ENCODE assay signal across 9 mouse cellular contexts in the genomic region with DNA sequence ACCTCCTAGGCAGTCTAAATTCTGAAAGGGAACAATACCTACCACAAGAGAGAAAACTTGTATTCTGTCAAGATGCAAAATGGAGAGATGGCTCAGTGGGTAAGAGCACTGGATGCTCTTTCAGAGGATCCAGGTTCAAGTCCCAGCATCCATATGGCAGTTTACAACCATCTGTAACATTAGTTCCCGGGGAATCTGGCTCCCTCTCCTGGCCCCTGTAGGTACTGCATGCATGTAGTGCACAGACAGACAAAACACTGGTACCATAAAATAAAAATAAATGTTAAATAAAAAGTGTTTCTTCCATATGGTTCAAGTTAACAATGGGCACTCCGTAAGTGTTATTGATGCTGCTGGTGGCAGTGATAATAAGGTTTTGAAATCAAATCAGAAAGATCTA. TPM values are rescaled to one million over a fixed set of nuclear protein-coding genes. Genes with fewer than 3 reads are reported as not detected.
DNase-seq lines count a peak whose midpoint lies in the region; ATAC-seq and TF ChIP-seq lines count a peak whose summit lies in the region.
"Had no signal": no experiment of that assay in that cellular context is flagged by ENCODE, and none has a peak within 500 bp of the region (broad histone marks: within the 10 kb centered on the region; RNA-seq: fewer than 3 reads in every experiment).

No protein-coding gene starts in this region.

- TF ChIP-seq CTCF in heart, adult 2 months (IDR thresholded peaks at IDR 0.05), result peak; percentile 68

- no peak for ATAC-seq in intestine, embryonic 15.5 days
- ATAC-seq in forebrain, embryonic 11.5 days (replicated peaks; ENCODE audit: low FRiP score), result no peak

- no peak overlapping the region for H3K4me3 ChIP-seq in heart, adult 2 months
- H3K4me3 ChIP-seq in intestine, embryonic 15.5 days (replicated peaks), result no peak overlapping the region
- no peak overlapping the region for H3K4me3 ChIP-seq in forebrain, embryonic 11.5 days (ENCODE audit: low read depth, low read length)

- intact Hi-C loops in heart, adult 2 months (cut with DNase I), result no loop called here
- intact Hi-C loops in heart, postnatal 14 days (cut with DNase I), result no loop called here

- no peaks in the 10 kb centered on the region for H3K79me2 ChIP-seq in heart, adult 2 months (replicated peaks; ENCODE audit: control insufficient read depth, insufficient read depth, low read length)

- WGBS in heart, adult 2 months, result 78% methylated on average over 2 of the region's 2 CpGs
- 80% methylated on average over 2 of the region's 2 CpGs for WGBS in intestine, embryonic 15.5 days
- 81% methylated on average over 2 of the region's 2 CpGs for WGBS in forebrain, embryonic 11.5 days

- no peak for TF ChIP-seq EP300 in heart, adult 2 months (IDR thresholded peaks at IDR 0.05; ENCODE audit: insufficient read depth, low read depth, low read length)

- H3K9ac ChIP-seq in heart, adult 2 months (ENCODE audit: low read depth, low read length), result no peak overlapping the region
- no peak overlapping the region for H3K9ac ChIP-seq in intestine, embryonic 15.5 days
- no peak overlapping the region for H3K9ac ChIP-seq in forebrain, embryonic 11.5 days (ENCODE audit: low read length)

- no peak overlapping the region for H3K27ac ChIP-seq in heart, adult 2 months
- no peak overlapping the region for H3K27ac ChIP-seq in intestine, embryonic 15.5 days
- H3K27ac ChIP-seq in forebrain, embryonic 11.5 days (ENCODE audit: low read depth, low read length), result no peak overlapping the region

- no peak overlapping the region for H3K4me2 ChIP-seq in intestine, embryonic 15.5 days (replicated peaks)
- no peak overlapping the region for H3K4me2 ChIP-seq in forebrain, embryonic 11.5 days (ENCODE audit: low read depth, low read length, severe bottlenecking)

- H3K27me3 ChIP-seq in heart, adult 2 months (ENCODE audit: control insufficient read depth, insufficient read depth, low read length), result no peaks in the 10 kb centered on the region
- H3K27me3 ChIP-seq in intestine, embryonic 15.5 days (replicated peaks), result no peaks in the 10 kb centered on the region
- H3K27me3 ChIP-seq in forebrain, embryonic 11.5 days (ENCODE audit: control insufficient read depth, insufficient read depth, low read length), result no peaks in the 10 kb centered on the region; the same call in 1 of the 2 replicates

- TF ChIP-seq POLR2A in heart, adult 2 months (IDR thresholded peaks at IDR 0.05; ENCODE audit: insufficient read depth, low read depth, low read length), result no peak

- H3K9me3 ChIP-seq in intestine, embryonic 15.5 days, result no peaks in the 10 kb centered on the region
- peaks cover 3% of the 10 kb centered on the region; the same call in 1 of the 2 replicates for H3K9me3 ChIP-seq in forebrain, embryonic 11.5 days (ENCODE audit: control insufficient read depth, low read length)

- peaks cover 2% of the 10 kb centered on the region; the same call in 1 of the 2 replicates for H3K4me1 ChIP-seq in heart, adult 2 months (ENCODE audit: control insufficient read depth, insufficient read depth, low read length)
- H3K4me1 ChIP-seq in intestine, embryonic 15.5 days (replicated peaks), result no peaks in the 10 kb centered on the region
- H3K4me1 ChIP-seq in forebrain, embryonic 11.5 days (replicated peaks; ENCODE audit: control insufficient read depth, insufficient read depth, low read length), result peaks cover 4% of the 10 kb centered on the region; the same call in 1 of the 2 replicates

- no peak for DNase-seq in heart, adult 2 months
- DNase-seq in heart, postnatal 14 days, result no peak
- peak; percentile 37 for DNase-seq in right cerebral cortex, postnatal 4 days
- DNase-seq in right cerebral cortex, adult 2 months (ENCODE audit: low spot score in 2 of 2), result no peak
- peak; percentile 68 for DNase-seq in induced T-regulatory cell, adult 2 months (ENCODE audit: low read depth)
- peak; percentile 64 for DNase-seq in thymus, postnatal 25 days
- DNase-seq in forebrain, embryonic 11.5 days (ENCODE audit: low spot score), result no peak
- DNase-seq: left cerebral cortex, postnatal 4 days had no signal

- no peaks in the 10 kb centered on the region for H3K36me3 ChIP-seq in heart, adult 2 months (ENCODE audit: control insufficient read depth, insufficient read depth, low read length)
- no peaks in the 10 kb centered on the region for H3K36me3 ChIP-seq in intestine, embryonic 15.5 days
- H3K36me3 ChIP-seq in forebrain, embryonic 11.5 days (ENCODE audit: control insufficient read depth, insufficient read depth, low read length), result no peaks in the 10 kb centered on the region

RNA-seq across cellular contexts. Expression of gene Alox5ap, which starts 18.4 kb away (rescaled TPM):
- 10 to 100 TPM; 19.9 to 21.1 TPM for total RNA-seq in heart, adult 2 months (2021)
- polyA plus RNA-seq in heart, adult 2 months (2012; rRNA removed), result 25.5 and 26.5 TPM in 2 replicates
- total RNA-seq in heart, postnatal 14 days (2021), result 10 to 100 TPM; 13.2 to 16.8 TPM
- polyA plus RNA-seq in intestine, embryonic 15.5 days (2015; fragmentation: Nextera tagmentation; extraction: Ambion mirVana), result 11.7 and 13.2 TPM in 2 replicates
- polyA plus RNA-seq in forebrain, embryonic 11.5 days (2014; fragmentation: Nextera tagmentation; extraction: Ambion mirVana), result 4.5 and 4.7 TPM in 2 replicates

Comparison
In these comparisons a context has a peak if more than half of its experiments do, and no peak if none do; other contexts are left out.
1. DNase-seq: peak in right cerebral cortex, postnatal 4 days (single experiment), induced T-regulatory cell, adult 2 months (single experiment) and thymus, postnatal 25 days (single experiment); none in heart, adult 2 months (0 of 2), heart, postnatal 14 days (0 of 2), right cerebral cortex, adult 2 months (0 of 2) and forebrain, embryonic 11.5 days (single experiment).